Mouse (Mus musculus): ENCODE data around the gene 4930407I10Rik.

GRCm38 (mm10) chr15:82073490-82073889 is 14.5 kb downstream of the 4930407I10Rik start:
- TF ChIP-seq POLR2A (IDR thresholded peaks at IDR 0.05; ENCODE audit: control insufficient read depth, extremely low read depth, insufficient read depth, low read length, poor library complexity) (no peak), CTCF (IDR thresholded peaks at IDR 0.05; ENCODE audit: borderline replicate concordance, control insufficient read depth, extremely low read depth, insufficient read depth, low read length, poor library complexity) (no peak)

Data from thymus, adult 2 months (tissue).